Mouse (Mus musculus) spleen, postnatal 36 days (tissue): Measurements from ENCODE around the gene Gm21119.
"Not testable (repeated sequence)": the region's sequence is repeated elsewhere in the genome, so short reads cannot be mapped to it uniquely, and the experiment has no call there.

Experiments used
- DNase-seq, 2 experiments: peaks; one replicate each; pipeline ENCODE4 v3.0.0; 2022; ENCODE audit warnings: low spot score in 2 of 2, mixed read lengths in 1 of 2

The Gm21119 gene

DNA sequence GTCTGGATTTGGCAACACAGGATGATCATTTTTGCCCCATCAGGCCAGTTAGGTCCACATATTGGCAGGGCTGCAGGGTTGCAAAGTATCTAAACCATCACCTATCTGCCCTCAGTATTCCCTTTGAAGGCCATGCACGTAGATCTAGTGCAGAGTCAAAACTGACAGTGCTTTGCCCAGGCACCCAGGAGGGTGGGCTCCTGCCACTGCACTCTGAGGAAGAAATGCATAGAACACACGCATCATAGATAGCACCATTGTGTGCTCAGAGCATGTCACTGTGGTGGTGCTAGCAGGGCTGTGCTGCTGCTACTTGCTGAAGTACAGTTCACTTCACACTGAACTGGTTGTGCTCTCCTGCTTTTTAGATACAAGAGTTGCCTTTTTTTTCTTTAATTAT lies at the start of gene Gm21119:
Gene Gm21119, plus strand, starts transcription at position 301 of the 400 bp plus-strand sequence.
- DNase-seq: not testable (repeated sequence)

DNA sequence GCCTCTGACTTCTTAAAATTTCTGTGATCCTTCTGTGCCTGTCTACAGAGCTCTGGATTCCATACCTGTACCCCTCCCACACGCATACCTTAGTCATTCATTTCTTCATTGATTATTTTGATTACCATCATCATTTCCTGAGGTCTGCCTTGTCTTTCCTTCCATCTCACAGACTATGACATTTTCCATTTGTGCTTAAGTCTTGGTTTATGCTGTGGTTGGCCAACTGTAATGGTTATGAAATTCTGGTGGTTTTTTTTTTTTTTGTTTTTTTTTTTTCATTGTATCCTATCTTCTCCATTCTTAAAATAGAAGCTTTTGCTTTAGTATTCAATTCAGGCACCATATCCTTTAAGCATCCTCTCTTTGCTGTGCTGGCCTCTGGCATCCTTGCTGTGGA lies 48.0 kb upstream of the Gm21119 start:
- not testable (repeated sequence) for DNase-seq

DNA sequence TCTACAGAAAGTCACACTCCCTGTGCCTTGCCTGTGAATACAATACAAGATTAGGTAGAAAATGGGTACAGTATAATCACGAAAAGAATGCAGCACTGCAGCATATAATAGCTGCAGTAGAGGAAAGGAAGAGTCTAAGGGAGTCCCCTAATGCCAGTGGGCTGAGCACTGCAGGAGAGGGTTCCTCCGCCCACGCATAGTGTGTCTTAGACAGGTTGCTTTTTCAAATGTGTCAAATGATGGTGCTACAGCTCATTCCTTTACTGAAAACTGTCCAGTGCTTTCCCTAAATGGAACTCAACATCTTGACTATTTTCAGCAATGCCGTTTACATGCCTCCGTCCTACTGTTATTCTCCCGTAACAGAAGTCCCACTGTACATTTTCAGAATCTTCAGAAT lies 33.6 kb upstream of the Gm21119 start:
- not testable (repeated sequence) for DNase-seq

DNA sequence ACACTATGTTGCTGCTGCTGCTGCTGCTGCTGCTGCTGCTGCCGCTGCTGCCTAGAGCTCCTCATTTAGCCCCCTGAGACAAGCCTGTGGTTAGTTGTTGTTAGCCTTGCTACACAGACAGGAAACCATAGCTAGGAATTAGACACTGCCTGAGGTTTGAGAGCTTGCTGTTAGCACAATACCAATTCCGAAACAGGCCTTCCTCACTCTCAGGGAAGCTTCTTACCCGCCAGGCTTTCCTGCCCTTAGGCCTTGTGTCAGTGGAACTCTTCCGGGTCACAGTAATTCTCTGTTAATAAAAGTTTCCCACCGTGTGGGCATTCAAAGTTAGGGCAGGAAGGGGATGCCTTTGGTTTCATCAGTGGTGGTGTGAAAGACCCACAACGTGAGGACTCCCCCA lies 31.9 kb upstream of the Gm21119 start:
- DNase-seq: not testable (repeated sequence)

DNA sequence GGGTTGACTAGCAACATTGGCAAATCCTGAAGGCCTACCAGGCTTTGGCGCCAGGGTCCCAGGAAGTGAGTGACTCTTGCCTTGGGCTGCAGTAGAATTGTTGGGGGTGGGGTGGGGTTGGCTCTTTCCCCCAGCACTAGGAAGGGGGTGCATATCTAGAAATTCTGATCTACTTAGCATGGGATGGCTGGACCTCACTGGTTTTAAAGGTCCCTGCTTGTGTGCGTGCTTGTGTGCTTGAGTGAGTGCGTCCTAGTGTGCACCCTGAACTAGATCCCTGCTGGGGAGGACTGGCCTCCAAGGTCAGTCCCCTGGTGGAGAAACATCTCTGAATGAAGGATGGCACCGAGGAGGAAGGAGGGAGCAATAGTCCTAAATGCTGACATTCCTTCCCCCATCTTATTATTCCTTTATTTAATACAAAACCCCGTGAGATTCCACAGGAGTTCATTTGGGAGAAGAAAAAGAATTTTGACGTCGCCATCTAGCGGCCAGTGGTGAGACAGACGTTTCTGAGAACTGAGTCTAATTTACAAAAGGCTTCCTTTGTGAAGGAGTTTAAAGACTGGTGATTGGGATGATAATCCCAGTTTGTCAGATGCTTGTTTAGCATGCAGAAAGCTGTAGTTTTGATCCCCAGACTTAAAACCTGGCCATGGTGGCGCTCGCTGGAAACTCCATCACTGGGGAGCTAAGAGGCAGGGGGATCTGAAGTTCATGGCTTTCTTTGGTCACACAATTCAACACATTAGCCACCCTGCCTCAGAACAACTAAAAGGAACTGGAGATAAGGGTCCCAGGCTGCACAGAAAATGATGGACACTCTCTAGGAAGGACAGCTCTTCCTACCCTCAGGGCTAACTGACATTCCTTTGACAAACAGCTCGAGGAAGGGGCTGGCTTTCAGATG lies 26.2 kb upstream of the Gm21119 start:
- DNase-seq: peak in 1 of 2 experiments; percentile 5

DNA sequence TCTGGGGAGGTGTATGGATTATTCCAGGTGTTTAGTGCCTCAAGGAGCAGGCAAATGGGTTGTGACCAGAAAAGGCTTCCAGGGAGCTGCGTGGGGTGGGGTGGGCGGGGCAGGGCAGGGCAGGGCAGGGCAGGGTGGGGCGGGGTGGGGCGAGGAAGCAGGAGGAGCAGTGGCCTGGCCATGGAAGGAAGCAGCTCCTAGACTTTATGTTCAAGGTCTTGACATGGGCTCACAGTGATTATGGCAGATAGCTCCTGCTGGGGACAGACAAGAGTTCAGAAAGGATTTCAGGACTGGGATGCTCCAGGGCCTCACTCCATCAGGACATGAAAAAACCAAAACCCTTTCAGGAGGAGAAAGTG lies 25.6 kb upstream of the Gm21119 start:
- peak; percentile 19 to 32 for DNase-seq

DNA sequence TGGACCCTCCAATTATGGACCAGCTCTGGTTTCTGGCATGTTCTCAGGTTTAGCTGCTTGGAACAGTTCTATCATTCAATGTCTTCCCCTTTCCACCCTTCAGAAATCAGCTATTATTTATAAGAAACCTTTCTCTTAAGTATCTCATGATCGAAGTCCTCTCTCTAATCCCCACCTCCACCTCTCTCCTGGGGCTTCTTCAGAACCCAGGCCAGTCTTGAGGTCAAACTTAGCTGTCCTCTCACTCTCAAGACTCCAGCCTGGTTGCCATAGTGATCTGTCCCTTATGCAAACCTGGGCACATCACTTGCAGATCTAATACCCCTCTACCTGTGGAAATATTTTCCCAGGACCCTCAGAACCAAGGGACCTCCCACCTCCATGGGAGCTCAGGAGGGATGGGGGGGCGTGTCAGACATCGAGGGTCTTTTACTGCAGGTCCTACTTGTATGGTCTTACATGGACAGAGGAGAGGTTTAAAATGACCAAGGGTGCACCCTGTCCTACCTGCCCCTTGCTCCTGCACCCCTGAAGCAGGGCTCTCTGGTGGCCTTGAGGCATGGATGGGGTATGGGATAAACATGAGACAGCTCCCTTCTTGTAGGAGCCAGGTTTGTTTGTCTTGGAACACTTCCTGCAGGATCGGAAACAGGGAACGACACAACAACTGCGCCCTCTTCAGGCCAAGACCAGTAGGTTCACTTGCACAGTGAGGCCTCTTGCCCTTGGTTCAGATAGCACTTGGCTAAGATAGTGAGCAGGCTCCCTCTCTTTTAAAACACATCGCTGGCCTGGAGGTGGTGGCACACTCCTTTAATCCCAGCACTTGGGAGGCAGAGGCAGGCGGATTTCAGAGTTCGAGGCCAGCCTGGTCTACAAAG lies 24.4 kb upstream of the Gm21119 start:
- peak; percentile 29 to 30 for DNase-seq

DNA sequence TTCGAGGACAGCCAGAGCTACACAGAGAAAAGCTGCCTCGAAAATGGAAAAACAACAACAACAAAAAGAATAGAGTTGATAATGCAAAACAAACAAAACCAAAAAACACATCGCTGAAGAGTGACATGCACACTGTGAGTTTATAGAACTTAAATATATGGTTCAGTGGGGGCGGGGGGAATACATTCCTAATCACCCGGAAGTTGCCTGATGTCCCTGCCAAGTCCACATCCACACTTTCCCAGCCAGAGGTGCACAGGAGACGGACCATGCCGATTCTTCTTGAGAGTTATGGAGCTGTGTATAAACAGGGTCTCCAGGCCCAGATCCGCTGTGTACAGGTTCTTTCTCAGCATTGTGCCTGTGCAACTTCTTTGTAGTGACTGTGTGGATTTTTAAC lies 23.7 kb upstream of the Gm21119 start:
- DNase-seq: not testable (repeated sequence)

DNA sequence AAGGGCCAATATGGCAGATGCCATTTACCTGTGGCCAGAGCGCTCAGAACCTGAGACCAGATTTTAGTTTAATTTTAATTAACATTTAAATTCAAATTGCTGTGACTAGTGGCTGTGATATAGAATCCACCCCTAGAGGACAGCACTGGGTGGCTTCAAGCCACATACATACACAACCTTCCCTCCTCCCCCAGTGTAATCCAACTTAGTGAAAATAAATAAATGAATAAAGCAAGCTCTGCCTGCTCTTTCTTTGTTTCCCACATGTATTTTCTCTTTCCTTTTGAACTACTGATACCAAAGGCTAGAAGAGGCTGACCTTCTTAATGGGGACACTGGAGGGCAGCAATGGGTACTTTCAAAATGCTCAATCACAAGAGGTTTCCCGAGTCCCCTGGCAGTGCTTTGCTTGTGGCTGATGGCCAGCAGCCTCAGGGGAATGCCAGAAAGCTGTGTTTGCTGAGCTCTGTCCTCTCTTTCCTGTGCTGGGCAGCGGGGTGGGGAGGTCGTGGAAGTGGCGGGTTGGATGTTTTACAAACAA lies 21.9 kb upstream of the Gm21119 start:
- DNase-seq: not testable (repeated sequence)

DNA sequence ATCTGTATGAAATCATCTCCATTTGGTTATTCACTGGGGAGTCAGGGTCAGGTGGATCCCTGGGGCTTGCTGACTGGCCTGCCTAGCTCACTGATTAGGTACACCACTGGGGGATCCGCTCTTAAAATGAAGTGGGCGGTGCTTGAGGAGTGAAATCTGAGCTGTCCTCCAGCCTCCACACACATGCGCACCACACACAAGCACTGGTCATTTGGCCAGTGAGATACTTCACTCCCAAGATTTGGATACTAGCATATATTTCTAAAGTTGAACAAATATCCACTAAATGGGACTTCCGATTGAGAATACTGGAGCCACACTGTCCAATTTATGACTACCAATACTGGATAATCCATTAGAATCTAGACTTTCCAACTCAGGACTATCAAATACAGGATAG lies 20.9 kb upstream of the Gm21119 start:
- peak; percentile 63 to 68 for DNase-seq

DNA sequence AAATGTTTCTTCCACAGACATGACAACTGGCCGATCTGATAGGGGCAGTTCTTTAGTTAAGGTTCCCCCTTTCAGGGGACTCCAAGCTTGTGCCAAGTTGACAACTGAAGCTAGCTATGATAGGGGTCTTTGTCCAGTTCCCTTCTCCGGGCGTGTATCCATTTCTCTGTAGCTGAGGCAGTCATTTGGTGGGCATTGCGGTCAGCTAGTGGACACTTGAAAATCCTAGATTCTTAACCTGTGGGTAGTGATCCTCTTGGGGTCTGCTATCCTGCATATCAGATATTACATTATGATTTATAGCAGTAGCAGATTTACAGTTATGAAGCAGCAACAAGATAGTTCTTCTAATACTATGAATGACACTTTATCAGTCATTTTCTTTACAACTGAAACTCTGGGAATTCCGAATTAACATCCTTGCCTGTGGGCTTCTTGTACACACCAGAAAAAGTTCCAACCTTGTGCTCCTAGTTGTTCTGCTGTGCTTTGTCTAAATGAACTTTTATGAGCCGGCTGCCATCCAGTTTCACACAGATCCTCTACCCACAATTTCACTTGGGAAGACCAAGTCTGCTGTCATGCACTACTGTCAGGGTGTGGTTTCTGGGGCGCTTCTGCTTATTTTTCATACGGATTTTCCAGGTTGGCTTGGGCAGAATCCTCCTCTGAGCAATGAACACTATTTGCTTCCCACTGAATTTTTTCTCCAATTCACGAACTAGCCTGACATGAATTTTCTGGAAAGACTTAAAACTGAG lies 18.5 kb upstream of the Gm21119 start:
- not testable (repeated sequence) for DNase-seq

DNA sequence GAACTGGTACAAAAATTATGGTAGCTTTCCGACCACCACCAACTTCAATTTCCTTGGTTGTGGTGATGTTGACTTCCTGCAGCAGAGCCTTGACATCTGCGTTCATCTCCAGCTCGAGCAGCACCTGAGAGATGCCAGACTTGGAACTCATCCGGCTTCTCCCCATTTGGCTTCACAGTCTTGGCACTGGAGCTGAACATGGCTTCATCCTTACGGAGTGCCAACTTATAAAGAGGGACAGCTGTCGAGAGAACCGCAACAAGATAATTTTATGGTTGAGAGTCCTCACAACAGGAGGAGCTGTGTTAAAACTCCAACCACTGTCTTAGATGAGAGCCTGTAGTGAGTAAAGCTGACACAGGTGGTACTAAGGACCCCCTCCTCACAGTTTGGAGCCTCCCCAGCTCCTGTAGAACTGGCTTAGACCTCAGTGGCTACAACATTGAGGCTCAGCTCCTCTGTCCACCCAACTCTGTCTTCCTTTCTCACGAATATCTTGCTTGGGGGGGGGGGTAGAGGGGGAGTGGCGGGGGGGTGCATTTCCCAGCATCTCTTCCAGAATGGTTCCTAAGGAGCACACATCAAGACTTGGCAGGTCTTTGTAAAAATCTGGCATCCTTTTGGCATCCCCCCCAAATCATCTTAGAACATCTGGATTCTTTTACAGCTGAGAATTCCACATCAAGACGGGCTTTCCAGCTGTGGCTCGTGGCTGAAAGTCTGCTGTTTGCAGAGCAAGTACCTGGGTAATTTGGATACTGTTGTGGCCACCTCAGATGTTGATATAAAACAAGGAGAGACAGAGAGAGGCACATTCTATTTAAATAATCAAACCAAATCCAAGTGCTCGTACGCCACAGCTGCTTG lies 17.6 kb upstream of the Gm21119 start:
- DNase-seq: peak; percentile 62 to 68

DNA sequence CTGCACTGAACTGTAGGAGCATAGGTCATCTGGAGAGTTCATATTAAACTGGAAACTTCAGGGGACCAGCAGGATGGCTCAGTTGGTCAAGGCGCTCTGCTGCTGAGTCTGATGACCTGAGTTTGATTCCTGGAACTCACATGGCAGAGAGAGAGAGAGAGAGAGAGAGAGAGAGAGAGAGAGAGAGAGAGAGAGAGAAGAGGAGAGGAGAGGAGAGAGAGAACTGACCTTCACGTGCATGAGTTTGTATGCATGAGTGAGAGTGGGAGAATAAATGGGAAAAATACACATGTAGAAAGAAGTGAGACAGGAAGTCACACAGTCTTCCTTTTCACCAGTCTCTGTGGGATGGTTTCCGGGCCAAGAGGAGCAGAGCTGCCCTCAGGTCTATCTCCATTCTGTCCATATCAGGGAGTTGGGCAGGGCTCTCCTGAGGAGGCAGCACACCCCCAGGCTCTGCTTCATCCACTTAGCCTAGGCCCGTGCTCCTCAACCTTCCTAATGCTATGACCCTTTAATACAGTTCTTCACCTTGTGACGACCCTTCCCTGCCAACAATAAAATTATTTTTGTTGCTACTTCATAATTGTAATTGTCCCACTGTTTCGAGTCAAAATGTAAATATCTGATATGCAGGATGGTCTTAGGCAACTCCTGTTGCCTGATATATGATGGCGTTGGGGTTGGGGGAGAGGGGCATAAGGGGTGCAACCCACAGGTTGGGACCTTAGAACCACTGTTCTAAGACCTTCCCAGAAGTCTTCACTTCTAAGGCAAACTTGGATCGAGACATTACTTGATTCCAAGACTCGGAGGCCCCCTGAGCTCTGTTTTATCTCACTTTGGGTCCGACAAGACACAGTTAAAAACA lies 16.2 kb upstream of the Gm21119 start:
- DNase-seq: not testable (repeated sequence)

DNA sequence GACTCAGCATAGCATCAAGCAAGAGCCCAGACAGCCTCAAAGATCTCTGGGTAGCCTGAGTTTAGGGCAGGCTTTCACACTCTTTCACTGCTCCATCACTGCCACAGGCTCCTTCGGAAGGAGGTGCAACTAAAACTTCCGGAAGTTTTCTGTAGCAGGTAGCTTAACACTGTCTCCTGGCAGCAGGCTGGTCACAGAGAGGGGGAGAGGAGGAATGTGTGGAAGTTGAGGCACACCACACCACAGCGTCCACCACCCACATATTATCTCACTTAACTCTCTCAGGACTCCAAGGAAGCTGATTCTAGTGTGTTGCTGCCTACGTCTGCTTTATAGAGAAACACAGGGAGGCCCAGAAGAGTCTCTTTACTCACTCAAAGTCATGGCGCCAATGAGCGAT lies 15.4 kb upstream of the Gm21119 start:
- DNase-seq: not testable (repeated sequence)

DNA sequence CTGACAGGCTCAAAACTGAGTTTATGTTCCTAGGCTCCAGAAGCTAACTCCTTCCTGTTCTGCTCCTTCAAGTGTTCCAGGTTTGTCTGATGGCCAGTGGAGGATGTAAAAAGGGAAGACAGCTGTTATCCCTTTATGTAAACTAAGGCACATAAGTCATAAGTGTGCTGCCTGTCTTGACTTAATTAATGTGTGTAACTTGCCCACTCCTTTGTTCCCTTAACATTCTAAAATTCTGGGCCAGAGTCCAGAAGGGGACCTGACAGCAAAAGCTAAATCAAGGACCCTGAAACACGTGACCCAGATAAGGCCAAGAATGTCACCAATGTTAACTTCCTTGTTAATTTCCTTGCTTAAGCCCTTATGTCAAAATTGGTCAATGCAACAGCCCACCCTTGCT lies 3.9 kb upstream of the Gm21119 start:
- not testable (repeated sequence) for DNase-seq

DNA sequence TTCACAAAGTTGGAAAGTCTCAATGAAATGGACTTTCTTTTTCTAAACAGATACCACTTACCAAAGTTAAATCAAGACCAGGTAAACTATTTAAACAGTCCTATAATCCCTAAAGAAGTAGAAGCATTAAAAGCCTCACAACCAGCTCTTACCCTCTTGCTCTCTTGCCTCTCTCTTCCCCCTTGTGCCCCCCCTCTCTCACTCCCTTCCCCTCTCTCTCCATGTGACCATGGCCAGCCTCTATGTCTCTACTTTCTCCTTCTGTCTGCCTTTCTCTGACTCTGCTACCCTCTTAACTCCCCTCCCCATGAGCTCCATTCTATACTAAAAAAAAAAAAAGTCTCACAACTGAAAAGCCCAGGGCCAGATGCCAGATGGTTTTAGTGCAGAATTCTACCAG lies 2.0 kb upstream of the Gm21119 start:
- DNase-seq: not testable (repeated sequence)

DNA sequence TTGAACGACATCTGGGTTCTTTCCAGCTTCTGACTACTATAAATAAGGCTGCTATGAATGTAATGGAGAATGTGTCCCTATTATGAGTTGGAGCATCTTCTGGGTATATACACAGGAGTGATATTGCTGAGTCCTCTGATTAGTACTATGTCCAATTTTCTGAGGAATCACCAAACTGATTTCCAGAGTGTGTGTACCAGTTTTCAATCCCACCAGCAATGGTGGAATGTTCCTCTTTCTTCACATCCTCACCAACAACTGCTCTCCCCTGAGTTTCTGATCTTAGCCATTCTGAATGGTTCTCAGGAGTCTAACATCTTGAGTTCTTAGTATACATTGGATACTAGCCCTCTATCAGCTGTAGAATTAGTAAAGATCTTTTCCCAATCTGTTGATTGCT lies 16.0 kb downstream of the Gm21119 start:
- not testable (repeated sequence) for DNase-seq

DNA sequence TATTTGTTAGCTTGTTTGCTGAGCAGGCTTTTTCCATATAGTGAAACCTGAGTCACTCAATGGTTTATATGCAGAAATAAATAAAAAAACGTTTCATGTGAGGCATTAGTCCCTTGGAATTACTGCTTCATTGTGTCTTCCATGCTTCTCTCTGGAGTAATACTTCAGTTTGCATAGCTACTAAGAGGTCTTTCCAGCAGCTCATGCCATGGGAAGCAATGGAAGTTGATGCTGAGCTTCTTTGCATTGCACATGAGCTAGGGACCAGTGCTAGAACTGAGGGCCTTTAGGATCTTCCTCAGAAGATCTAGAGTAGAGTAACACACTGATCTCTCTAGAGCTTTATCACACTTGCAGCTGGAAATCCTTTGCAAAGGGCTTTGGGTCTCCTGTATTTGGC lies 23.2 kb downstream of the Gm21119 start:
- not testable (repeated sequence) for DNase-seq

DNA sequence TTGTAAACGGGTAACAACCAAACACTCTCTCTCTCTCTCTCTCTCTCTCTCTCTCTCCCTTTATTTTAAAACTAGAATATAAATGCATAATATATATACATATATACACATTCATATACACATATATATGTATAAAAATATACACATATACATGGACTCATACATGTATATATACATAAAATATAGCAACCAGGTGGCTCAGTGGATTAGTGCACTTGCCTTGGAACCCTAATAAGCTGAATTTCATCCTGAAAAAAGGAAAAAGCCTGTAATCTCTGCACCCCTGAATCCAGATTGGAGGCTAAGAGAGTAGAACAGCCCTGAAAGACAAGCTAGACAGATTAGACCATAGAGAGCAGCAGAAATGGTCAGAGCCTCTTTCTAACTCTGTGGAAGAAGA lies 28.8 kb downstream of the Gm21119 start:
- DNase-seq: peak; percentile 1 to 14
